Mouse (Mus musculus): ENCODE data around the gene Ankrd12.
"Not testable (repeated sequence)": the region's sequence is repeated elsewhere in the genome, so short reads cannot be mapped to it uniquely, and the experiment has no call there.

Gene Ankrd12

DNA sequence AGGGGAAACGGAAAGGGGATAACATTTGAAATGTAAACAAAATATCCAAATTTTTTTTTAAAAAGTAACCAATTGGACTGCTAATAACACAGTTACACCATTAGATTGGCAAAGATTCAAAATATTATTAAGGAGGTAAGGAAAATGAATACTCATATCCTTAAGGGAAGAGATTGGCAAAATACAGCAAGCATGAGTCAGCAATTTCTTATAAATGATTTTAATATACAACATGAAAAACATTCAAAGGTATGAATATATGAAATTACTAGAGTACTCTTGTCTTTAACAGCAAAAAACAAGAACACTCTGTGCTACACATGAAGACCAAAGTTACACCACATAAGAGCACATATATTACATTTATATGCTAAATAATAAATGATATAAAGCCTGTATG lies 8.1 kb upstream of the Ankrd12 start:
- in situ Hi-C loops (cut with MboI, MseI): no loop called here

DNA sequence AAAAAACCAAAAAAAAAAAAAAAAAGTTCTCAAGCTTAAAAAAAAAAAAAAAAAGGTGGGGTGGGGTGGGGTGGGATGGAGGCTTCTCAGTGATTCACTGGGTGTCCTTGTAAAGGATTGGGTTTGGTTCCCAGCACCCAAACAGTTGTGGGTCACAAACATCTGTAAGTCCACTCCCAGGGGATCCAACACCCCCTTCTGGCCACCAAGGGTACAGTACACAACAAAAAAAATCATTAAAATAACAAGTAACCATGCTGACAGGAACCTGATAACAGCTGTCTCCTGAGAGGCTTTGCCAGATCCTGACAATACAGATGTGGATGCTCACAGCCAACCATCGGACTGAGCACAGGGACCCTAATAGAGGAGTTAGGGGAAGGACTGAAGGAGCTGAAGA lies 7.6 kb upstream of the Ankrd12 start:
- in situ Hi-C loops (cut with MboI, MseI): no loop called here

DNA sequence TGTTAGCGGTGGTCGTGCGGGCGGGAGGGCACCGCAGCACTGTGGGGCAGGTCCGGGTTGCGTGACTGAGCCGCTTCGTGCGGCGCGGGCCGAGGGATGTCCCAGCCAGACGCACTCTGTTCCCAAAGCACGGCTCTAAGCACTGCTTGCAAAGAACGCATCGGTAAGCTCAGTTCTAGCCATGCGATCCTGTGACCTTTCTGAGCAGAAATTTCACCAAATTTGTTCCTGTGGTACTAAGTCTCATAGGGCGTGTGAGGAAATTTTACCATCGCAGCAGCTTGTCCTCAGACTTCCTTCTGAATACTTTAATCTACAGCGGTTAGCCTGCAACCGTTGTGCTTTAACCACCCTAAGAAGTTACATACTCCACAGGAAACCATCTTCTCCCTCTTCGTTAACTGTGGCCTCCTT lies 555 bp upstream of the Ankrd12 start:
- in situ Hi-C loops (cut with MboI, MseI): no loop called here

DNA sequence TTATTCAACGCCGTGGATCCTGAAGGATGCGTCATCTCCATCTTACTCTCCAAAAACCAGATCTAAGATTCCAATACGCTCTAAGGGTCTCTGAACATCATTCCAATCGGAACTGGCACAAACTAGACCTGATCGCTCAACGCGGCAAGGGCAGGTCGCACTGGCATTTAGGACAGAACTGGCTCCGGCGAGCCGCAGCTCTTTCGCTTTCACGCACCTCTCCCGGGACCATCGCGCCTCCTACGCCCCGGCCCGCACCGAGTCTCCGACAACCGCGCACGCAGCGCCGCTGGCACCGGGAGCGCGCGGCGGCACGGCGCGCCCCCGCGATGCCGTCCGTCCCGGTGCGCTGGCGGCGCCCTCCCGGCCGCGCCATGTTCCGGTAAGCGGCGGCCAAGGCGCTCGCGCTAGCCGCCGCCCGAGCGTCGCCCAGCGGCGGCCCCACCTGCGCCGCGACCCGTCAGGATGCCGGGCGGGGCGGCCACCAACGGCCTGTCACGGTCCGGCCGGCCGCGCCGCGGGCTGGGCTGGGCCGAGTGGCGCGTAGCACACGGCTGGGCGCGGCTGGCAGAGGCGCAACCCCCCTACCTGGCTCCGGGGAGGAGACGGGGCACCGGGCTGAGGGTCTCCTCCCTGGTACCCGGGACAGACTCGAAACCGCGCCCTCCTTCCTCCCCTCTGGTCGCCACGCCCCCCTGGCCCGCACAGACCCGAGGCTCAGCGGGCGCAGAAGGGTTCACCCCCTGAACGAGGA lies 538 bp downstream of the Ankrd12 start:
- in situ Hi-C loops (cut with MboI, MseI): no loop called here

DNA sequence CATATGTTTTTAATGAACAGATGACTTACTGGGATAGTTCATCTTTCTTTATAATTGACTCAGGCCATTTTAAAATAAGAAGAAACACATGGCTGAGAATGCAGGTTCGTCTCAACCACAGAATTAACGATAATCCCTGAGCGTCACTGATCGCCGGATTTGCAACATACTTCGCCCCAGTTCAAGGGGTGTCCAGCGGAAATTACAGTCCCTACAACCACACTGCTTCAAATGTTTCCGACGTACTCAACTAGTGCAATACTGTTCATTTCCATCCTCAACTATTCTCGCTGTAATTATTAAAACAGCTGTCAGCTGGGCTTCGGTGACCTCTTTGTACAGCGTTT lies 1.1 kb downstream of the Ankrd12 start:
- in situ Hi-C loops (cut with MboI, MseI): no loop called here

DNA sequence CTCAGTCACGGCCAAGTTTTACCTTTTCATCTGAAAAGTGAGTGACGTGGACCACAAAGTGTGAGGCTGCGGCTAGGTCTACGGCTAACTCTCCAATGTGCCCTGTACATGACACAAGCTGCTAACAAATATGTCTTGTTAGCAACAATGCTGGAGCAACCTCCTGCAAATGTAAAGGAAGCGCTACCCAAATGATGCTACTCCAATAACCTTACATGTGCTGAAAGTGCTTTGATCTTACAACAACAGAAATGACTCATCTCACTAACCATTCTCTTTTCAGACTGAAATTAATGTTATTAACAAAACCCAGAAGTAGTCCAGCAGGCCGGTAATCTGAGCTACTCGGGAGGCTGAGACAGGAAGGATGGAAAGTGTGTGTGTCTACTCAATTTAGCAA lies 2.9 kb downstream of the Ankrd12 start:
- in situ Hi-C loops (cut with MboI, MseI): no loop called here

DNA sequence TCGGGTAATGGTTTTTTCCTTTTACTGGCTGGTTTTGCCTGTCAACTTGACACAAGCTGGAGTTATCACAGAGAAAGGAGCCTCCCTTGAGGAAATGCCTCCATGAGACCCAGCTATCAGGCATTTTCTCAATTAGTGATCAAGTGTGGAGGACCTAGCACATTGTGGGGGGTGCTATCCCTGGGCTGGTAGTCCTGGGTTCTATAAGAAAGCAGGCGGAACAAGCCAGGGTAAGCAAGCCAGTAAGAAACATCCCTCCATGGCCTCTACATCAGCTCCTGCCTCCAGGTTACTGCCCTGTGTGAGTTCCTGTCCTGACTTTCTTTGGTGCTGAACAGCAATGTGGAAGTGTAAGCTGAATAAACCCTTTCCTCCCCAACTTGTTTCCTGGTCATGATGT lies 7.9 kb downstream of the Ankrd12 start:
- in situ Hi-C loops (cut with MboI, MseI): not testable (repeated sequence)

DNA sequence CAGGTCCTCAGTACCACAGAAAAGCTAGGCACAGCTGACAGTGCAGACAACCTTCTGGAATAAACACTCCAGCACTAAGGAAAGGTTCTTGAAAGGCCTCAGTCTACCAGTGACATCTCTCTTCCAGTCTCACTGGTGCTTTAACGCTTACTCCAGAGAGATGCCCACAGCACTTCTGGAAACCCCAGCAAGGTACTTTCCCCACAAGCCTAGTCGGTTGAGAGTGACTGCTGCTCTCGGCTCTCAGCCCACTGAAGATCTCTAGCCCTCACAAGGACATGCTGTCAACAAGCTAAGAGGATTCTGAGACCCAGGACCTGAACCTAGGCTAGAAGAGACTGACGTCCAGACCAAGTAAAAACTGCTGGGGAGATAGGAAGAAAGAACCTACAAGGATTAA lies 11.8 kb downstream of the Ankrd12 start:
- in situ Hi-C loops (cut with MboI, MseI): no loop called here

DNA sequence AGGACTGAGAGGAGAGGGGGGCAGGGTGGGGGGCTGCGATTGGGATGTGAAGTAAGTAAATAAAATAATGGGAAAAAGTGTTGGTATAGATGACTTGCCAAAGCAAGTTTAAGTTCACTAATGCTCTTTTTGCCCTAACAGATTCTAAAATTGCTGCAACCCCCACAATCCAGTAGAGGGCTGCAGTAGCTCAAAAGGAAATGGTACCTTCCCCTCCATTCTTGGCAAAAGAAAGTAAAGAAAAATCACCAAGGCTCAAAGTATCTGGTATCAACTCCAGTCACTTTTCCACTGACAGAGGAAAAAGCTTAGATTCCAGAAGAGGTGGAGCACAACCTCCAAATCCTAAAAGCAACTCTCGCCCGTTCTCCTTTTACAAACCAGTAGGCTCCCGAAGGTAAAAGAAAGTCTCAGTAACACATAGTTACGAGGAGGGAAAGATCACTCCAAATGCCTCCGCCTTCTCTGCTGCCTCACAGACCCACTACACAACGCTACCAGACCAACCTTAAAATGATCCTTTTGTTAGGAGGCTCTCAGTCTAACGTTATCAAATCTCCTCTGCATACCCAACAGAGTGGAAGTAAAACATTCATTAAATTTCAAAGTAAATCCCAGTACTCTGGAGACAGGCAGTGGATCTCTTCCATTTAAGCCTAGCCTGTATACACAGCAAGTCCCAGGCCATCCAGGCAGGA lies 15.5 kb downstream of the Ankrd12 start:
- in situ Hi-C loops (cut with MboI, MseI): no loop called here

DNA sequence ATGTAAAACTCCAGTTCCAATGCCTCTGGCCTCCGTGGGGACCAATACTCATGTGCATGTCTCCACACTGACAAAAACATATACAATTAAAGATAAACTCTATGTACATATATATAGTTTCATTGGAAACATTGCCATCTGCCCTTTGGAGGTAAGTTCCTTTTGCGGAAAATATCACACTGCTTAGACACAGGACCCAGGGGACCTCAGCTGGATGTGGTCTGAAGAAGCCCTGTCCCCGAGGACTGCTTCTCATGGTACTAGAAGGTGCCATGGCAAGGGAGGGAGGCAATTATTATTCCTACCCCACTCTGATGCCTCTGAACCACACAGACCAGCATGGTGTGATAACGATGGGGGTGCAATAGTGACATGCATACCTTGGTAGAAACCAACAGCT lies 18.7 kb downstream of the Ankrd12 start:
- in situ Hi-C loops (cut with MboI, MseI): no loop called here

DNA sequence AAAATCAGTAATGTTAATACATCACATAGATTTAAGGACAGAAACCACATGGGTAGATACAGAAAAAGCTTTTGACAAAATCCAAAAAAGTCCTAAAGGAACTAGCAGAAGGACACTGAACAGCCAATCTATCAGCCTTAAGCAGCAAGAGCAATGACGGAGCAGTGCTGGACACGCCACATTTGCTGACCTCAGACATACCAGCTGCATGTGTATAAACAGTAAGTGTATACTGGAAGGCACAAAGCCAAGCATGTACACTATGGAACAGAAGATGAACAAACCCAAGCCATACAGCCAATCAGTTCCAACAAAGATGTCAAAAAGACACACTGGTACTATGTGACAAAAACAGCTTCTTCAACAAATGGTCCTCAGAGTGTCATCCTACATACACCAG lies 19.7 kb downstream of the Ankrd12 start:
- in situ Hi-C loops (cut with MboI, MseI): no loop called here

DNA sequence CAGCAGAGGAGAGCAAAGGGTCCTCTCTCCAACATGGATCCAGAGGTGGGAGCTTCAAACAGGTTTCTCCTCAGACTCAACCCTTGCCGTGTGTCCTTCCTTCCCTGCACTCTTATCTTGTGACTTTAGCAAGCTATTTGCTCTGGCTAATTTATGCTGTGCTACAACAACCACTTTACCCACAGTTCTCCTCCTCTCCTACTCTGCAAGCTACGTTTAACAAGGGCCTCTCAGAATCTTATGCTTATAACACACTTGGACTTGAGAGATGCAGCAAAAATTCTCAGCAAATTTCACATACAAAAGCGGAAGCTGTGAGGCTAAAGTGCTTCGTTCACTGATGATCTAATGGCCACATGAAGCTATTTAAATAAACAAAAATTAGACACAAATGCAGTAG lies 23.5 kb downstream of the Ankrd12 start:
- in situ Hi-C loops (cut with MboI, MseI): no loop called here

DNA sequence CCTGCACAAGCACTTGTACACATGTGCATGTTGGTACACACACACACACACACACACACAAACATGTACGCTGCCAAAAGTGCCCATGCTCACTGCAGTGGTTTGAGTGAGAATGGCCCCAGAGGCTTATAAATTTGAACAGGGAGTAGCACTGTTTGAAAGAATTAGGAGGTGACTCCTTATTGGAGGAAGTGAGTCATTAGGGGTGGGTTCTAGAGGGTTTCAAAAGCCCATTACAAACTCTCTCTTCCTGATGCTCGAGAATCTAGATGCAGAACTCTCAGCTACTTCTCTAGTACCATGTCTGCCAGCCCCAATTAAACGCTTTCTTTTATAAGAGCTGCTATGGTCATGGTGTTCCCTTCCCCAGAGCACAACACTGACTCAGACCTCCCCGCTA lies 28.1 kb downstream of the Ankrd12 start:
- in situ Hi-C loops (cut with MboI, MseI): no loop called here

DNA sequence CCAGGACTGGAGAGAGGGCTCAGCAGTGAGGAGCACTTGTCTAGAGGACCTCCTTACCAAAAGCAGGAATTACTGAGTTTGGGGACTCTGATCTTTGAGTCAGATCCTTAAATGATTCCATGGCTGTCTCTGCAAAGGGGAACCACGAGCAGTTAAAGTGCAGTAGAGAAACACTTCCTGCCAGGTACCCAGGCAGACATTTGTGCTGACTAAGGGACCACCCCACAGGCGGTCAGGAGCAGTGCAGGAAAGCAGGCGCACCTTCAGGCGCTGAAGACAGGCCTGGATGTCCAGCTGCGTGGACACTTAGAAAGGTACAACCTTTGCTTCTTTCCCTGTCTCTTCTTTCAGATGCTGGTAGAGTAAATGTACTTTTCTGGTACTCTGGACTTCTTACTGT lies 28.7 kb downstream of the Ankrd12 start:
- in situ Hi-C loops (cut with MboI, MseI): no loop called here

DNA sequence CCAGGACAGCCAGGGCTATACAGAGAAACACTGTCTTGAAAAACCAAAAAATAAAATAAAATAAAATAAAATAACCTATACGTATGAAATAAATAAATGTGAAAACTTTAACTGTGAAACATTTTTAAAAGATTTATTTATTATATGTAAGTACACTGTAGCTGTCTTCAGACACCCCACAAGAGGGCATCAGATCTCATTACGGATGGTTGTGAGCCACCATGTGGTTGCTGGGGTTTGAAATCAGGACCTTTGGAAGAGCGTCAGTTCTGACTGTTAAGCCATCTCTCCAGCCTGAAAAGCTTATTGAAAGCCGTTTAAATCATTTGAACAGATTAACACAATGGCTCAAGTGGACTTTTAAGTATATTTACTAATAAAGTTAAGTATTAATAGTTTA lies 33.2 kb downstream of the Ankrd12 start:
- in situ Hi-C loops (cut with MboI, MseI): loop anchor here (5.0 kb wide), 1 partner anchor 54 kb away; no protein-coding TSS in a partner anchor

DNA sequence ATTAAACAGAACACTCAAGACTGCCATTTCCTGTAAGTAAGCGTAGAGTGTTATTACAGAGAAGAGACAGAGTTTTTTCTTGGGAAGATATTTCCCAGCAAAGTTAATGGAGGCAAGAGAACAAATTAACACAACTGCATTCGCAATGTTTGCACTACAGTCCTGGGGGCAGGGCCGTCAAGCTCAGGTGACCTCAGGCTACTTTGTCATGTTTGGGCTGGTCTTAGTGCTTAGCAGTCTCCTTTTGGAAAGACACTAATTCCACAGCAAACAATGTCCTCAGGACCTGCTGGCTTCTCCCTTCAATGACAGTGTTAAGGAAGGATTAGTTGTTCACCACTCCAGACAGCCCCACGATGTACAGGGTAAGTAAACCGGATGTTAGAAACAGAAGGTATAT lies 35.9 kb downstream of the Ankrd12 start:
- in situ Hi-C loops (cut with MboI, MseI): loop anchor here (5.0 kb wide), 1 partner anchor 56 kb away; no protein-coding TSS in a partner anchor

DNA sequence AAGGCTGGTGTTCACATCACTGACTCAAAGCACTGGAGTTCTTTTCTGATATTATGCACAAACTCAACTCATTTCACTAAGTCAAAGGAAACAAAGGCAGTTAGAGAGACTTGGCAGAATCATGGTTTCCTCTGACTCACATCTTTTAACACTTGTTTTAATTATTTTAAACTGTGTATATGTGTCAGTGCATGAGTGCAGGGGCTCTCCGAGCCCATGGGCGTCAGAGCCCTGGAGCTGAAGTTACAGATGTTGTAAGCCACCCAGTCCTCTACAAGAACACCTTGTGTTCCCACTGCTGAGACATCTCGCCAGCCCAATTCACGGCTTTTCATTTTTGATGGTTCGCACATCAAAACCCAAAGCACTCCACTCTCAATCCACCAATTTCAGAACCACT lies 43.6 kb downstream of the Ankrd12 start:
- in situ Hi-C loops (cut with MboI, MseI): no loop called here

DNA sequence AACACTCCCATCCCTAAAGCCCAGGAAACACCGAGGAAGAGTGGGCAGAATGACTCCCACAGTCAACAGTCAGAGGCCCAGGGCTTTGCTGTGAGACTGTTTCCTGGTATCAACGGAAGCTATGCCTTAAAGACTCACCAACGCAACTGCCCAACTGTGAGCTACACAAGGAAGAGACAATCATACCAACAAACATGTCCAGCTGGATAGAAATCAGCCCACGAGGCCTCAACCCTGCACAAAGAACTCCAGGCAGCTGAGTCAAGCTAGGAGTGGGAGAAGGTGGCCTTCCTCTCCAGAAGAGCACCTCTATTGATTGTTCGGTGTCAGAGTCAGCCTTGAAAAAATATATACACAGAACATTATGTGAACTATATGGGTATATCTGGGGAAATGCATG lies 44.9 kb downstream of the Ankrd12 start:
- in situ Hi-C loops (cut with MboI, MseI): no loop called here

DNA sequence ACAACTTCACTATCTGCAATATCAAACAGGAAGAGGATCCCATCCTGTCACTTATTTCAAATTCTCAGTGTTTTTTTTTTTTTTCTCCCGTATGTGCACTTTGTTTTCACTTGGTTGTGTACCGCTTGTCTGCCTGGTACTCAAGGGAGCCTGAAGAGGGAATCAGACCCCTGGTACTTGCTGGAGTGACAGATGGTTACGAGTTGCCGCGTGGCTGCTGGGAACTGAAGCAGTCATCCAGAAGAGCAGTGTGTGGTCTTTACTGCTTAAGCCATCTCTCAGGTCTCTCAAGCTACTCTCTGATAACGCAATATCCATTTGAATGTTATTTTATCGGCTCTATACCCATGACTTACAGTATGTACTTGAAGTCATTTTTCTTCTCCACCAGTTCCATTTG lies 52.7 kb downstream of the Ankrd12 start:
- in situ Hi-C loops (cut with MboI, MseI): no loop called here

DNA sequence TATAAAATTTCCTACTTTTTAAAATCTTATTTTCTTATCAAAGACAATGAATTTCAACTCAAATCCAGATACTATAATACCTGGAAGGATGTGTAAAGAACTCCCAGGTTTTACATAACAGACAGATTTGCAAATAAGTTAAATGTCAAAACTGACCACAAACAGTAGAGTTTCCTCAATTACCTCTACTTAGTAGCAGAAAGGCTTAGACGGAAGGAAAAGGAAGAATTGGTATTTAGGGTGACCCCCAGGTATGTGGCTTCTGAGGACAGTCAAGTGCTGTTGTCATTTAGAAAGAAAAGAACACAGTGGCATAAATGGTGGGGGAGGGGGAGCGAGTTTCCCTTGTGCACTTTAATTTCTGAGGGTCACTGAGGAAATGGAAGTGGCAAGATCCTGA lies 65.1 kb downstream of the Ankrd12 start:
- in situ Hi-C loops (cut with MboI, MseI): no loop called here

DNA sequence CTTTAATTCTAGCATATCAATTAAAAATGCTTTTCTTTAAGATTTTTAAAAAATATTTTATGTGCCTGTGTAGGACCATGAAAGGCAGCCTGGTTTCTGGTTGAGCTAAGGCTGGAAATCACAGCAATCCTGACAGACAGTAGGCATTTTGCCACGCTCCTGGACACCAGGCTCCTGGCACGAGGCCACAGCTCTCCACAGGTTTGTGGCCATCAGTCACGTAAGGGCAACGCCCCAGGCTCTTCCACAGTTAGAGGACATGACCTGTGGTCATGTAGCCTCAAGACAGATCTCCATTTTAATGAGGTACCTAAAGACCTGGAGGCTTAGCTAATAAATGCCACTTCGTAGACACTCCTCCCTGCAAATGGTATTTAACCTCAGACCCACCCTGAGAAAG lies 69.0 kb downstream of the Ankrd12 start:
- in situ Hi-C loops (cut with MboI, MseI): no loop called here

DNA sequence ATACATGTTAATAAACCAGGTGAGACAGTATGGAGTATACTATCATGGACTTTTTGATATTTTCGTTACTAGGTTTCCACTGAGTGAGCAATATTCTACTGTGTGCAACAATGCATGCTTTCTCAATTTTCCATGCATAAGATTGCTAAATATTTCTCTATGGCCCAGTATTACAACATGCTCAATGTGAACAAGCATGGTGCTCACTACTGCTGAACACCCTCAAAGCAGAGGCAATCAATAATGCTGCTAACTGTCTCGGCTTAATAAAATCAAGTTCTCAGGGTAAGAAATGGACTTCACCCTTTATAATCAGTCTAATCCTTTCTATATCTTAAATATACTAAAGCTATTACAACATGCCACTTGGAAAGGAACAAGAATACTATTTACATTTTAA lies 69.4 kb downstream of the Ankrd12 start:
- in situ Hi-C loops (cut with MboI, MseI): no loop called here

DNA sequence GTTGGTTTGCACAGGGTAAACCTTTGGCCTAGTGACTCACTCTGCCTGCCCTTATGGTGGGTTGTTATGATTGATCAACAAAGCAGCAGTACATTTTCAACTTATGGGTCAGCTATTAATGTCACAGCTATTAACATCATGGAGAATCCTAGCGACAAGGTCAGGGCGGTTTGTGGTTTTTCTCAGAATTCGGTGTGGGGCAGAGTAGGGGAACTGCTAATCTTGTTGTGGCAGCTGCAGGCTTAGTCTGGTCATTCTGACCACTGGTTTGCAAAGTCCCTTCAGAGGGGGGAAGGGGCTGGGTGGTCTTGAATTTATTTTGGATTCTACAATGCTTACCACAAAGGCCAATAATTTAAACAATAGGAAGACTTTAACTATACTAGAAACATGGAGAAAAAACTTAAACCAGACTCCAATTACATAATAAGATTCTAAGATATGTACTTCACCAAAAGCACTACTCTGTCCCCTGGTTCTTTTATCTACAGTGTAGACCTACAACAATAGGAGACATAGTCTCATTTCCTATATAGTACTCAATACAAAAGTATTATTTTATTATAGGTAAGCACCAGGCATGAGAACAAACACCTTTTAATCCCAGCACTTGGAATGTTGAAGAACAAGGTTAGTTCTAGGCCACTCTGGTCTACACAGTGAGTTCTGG lies 88.6 kb downstream of the Ankrd12 start:
- in situ Hi-C loops (cut with MboI, MseI): no loop called here

Data from T-helper 2 cell (primary cell).